Mouse (Mus musculus) left cerebral cortex, adult 9 months (tissue): ENCODE results near the gene Prpf19.

ENCODE experiments used
- DNase-seq, 2 experiments: peaks; one replicate each; pipeline ENCODE4 v3.0.0; 2022; ENCODE audit warnings: low spot score in 2 of 2

Prpf19 gene

GRCm38 (mm10) chr19:10895016-10895528 is at the start of gene Prpf19:
Gene Prpf19 (plus strand): TSS chr19:10895231.
- peak; percentile 93 to 98 for DNase-seq

DNA sequence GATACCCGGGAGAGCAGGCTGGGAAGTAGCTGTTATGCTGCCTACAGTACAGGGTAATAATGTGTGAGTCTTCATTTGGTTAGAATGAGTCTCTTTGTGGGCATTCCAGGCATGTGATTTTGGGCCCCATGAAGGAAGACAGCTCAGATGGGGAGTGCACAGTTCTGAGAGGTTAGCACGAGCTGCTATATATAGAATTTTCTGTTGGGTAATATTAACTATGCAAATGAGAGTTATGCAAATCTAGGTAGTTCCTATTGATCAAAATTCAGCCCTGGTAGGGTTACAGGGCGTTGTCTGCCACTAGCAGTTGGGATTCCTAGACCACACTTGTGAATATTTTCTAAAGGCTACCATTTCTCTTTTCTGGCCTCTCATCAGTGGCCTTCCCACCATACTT is 49.6 kb upstream of the Prpf19 start:
- no peak for DNase-seq

DNA sequence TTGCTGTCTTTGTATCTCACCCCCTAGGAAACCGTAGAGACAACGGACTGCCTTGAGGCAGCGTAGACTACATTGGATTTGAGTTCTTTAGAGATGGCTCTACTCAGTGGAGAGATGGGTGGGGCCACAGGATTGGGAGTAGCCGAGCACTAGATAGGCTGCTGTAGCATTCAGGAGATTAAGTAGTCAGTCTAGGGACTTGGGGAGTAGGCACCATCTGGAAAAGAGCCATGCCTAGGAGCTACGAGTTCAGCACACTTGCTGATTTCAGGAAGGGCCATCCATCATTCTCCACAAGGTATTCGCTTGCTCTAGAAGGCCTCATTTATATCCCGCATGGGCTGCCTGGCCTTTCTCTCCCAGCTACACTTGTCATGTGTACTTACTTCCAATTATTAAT is 48.9 kb upstream of the Prpf19 start:
- no peak for DNase-seq

DNA sequence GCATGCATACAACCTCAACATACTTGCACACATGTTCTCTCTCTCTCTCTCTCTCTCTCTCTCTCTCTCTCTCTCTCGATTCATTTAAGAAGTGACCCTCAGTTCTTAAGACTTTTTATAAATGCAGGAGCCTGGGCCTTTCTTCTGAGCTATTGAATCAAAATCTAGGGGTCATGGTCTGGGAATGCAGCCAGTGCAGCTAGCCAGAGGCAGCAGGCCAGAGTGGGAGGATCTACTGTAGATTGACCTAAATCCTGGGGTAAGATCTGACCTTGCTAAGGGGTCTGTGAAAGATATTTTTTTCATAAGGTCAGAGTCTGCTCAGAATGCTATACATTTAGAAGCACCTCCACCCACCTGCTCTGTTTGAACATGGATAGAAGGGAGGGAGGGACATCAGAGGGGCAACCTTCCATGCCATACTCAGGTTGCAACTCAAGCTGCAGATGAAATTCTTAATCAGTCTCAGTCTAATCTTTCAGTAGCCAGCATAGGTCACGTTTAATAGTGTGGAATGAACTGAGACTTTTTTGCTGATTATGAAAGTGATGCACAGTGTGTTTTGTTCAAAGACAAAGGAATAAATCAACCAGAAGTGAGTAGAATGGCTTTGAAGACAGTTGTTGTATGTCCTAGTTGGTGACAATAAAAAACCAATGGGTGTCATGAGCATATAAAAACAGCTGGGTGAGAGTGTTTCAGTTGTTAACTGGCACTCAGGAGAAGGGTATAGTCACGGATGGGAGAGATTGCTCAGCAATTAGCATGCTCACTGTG is 47.5 kb upstream of the Prpf19 start:
- no peak for DNase-seq

DNA sequence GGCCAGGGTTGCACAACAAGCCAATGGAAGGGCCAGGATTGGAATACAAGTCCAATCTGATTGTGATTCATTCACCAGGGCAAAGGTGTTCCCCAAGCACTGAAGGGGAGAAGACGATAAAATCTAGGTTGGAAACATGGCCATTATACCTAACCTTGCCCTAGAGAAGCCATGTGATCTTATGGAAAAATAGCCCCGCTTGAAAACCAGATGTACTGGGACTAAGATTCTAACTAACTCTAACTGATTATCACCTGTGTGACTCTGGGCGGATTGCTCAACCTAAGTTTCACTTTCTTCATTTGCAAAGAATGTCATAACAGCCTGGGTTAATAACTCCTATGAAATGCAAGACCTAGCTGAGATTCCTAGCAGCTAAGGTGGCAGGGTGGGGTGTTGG is 39.6 kb upstream of the Prpf19 start:
- DNase-seq = no peak

DNA sequence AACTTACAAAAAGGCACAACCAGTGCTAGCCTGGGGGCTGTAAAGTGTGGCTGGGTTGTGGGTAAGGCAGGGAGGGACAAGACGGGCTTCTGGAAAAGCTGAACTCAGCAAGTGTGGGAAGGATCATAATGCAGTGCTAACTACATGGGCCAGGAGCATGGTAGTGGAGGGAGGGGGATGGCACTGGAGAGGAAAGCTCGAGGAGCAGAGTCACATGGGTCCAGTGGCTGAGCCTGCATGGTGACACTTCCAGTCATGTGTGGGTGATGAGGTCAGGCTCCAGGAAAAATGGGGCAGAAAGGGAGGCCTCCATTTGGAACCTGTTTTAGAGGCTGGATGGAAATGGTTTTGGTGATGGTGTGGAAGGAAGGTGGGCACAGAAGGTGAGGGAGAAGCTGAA is 38.5 kb upstream of the Prpf19 start:
- DNase-seq = no peak

DNA sequence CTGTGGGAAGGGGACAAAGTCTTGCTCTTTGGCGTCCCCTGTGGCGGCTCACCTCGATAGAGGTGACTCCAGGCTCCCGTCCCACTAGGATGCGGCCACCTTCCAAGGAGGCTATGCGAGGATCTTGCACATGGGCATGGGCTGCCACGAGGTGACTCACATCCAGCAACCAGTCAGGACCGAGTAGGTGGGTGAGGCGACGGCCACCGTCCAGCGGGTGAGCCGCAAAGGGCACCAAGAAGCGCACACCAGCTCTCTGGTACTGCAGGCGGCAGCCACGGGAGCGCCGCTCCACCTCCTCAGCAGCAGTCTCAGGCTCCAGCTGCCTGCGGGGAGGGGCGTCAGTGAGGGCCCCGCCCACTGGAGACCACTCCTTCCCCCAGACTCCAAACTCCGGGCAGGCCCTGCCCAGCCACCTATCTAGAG is 34.9 kb upstream of the Prpf19 start:
- no peak for DNase-seq

- no peak for DNase-seq
These were observed 28.7 kb upstream of the Prpf19 start for GRCm38 (mm10) chr19:10866351-10866750.

GRCm38 (mm10) chr19:10867946-10868622 is 26.9 kb upstream of the Prpf19 start:
- no peak for DNase-seq

GRCm38 (mm10) chr19:10868623-10869141 is 26.3 kb upstream of the Prpf19 start:
- no peak for DNase-seq

GRCm38 (mm10) chr19:10869241-10869885 is 25.7 kb upstream of the Prpf19 start:
- DNase-seq = peak; percentile 49 to 86

DNA sequence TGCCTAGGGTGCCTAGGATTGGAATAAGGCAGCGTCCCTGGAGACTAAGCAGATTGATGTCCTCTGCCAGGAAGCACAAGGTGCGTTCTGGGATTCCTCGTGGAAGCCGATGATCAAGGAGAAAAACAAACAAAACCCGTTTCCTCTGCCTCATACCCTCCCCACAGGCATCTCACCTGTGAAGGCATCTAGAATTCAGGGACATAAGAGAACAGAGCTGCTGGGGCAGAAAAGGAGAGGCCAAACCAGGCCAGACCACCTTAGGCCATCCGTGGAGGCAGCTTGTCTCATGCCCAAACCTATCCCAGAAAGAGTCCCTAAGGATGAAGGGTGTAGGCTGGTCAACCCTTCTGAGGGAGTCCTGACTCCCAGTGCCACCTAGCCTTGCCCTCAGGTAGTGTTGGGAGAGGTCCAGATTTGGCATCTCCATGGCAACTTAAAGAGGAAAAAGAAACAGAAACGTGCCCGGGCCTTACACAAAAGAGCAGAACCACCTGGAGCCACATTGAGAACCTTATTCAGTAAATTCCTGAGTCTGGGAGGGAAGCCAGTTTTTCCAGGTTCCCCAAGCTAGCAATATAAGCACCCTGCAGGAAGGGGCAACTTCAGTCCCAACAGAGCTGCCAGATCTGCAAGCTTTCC is 25.0 kb upstream of the Prpf19 start, which contains the start of gene Tmem132a:
Gene Tmem132a, minus strand, starts transcription at position 55 of the 642 bp plus-strand sequence.
- no peak for DNase-seq

DNA sequence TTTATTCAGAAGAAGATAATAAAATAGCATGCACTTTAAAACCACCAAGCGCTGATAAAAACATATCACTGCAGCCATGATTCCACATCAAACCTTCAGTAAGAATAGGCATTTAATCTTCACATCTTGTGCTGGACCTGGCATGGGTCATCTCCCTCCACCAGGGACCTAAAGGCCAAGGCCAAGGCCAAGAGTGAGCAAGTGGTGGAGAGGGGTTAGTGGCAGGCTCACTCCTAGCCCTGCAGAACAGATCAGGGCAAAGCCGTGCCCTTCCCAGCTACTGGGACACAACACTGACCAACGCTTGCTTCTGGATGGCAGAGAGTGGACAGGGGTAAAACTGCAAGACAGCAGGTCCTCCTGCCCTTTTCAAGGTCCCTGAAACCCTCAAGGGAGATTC is 24.4 kb upstream of the Prpf19 start:
- no peak for DNase-seq

DNA sequence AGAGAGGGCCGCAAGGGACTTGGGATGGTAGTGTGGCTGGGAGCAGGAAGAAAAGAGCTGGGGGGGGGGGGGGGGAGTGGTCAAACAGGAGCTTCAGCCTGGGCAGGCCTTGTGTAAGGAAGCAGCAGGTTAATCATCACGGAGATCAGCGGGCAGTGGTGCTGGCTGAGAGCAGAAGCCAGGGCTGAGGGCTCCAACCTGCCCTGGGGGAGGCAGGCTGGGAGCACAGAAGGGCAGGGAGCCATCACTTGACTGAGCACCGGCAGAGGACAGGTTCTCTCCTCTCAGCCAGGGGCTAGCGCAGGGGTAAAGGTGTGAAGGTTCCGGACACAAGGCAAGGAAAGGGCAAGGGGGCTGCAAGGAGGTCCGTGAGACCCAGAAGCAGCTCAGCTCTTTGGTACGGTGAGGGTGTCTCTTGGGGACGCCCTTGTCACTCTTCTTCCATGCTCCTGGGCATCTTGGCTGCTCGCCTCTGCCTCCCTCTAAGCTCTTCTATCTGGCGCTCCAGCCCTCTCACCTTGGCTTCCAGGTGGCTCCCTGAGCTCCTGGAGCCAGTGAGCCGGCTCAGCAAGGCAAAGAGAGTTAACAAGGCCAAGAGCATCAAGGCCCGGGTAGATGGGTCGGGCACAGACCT is 23.6 kb upstream of the Prpf19 start:
- no peak for DNase-seq

GRCm38 (mm10) chr19:10878201-10878837 is 16.7 kb upstream of the Prpf19 start:
- DNase-seq = peak in 1 of 2 experiments; percentile 31

GRCm38 (mm10) chr19:10880085-10880974 is 14.7 kb upstream of the Prpf19 start:
- peak in 1 of 2 experiments; percentile 50 for DNase-seq

DNA sequence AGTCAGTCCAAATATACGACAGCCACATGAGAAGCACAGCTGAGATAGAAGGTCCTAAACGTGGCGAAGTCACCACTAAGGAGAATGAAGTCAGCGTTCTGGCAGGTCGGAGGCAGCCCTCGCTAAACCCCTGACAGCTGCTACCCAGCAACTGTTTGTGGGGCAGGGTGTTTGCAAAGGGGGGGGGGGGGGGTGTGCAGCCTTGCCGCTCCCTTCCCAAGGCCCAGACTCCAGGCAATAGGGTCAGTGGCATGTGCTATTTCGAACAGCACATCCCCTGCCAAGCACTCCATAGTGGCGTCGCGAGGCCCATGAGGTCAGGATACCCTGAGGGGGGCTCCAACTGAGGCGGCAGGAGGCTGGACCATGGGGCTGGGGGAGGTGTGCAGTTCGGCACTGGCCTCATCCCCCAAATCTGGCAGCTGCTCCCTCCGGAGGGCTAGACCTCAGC is 14.0 kb upstream of the Prpf19 start:
- no peak for DNase-seq

- DNase-seq = peak; percentile 87 to 94
These were observed 13.4 kb upstream of the Prpf19 start, which contains the start of gene Tmem109 for GRCm38 (mm10) chr19:10881426-10882154. Gene Tmem109 (minus strand): TSS chr19:10882001.

- DNase-seq = no peak
These were observed 2.8 kb upstream of the Prpf19 start for GRCm38 (mm10) chr19:10892201-10892600.
